Mouse (Mus musculus): ENCODE measurements around the gene Mef2b.

GRCm38 (mm10) chr8:70092786-70093185, 46.7 kb upstream of the Mef2b start:
- TF ChIP-seq CTCF (conservative IDR thresholded peaks at IDR 0.05 in 1 of 2, IDR thresholded peaks at IDR 0.05 in 1 of 2; ENCODE audit: low read depth in 2 of 2, low read length in 2 of 2) (no peak), BHLHE40 (IDR thresholded peaks at IDR 0.05; ENCODE audit: low read depth, low read length) (no peak), JUND (conservative IDR thresholded peaks at IDR 0.05; ENCODE audit: low read depth, low read length) (no peak), POLR2A (IDR thresholded peaks at IDR 0.05; ENCODE audit: low read depth, low read length) (no peak), POLR2AphosphoS2 (IDR thresholded peaks at IDR 0.05; ENCODE audit: low read depth, low read length) (no peak), USF1 (IDR thresholded peaks at IDR 0.05; ENCODE audit: low read depth, low read length) (no peak), ZNF384 (IDR thresholded peaks at IDR 0.05; ENCODE audit: low read depth, low read length) (no peak), MXI1 (IDR thresholded peaks at IDR 0.05; ENCODE audit: low read depth, low read length) (no peak), EP300 (IDR thresholded peaks at IDR 0.05; ENCODE audit: low read length) (no peak), SIN3A (IDR thresholded peaks at IDR 0.05; ENCODE audit: low read length) (no peak), GABPA (IDR thresholded peaks at IDR 0.05; ENCODE audit: insufficient replicate concordance, low read depth, low read length) (no peak), MAFK (IDR thresholded peaks at IDR 0.05; ENCODE audit: insufficient replicate concordance, low read length) (no peak), ZC3H11A (IDR thresholded peaks at IDR 0.05; ENCODE audit: low read depth, low read length) (no peak), ZKSCAN1 (IDR thresholded peaks at IDR 0.05; ENCODE audit: borderline replicate concordance, low read depth, low read length) (no peak)
